Mouse (Mus musculus) limb, embryonic 15.5 days (tissue): Measurements from ENCODE around the gene Dnajb12. TPM values are rescaled to one million over a fixed set of nuclear protein-coding genes. Genes with fewer than 3 reads are reported as not detected.

ENCODE experiments used
- ATAC-seq: fragments of 200-750 bp; cut with Nextera tagmentation; 2 replicates; pipeline ENCODE4 v1.8.0; 2017; ENCODE audit warnings: low read depth, moderate TSS enrichment; ENCODE audit not compliant: insufficient number of reproducible peaks, low FRiP score, low TSS enrichment
- H3K27ac ChIP-seq: fragments of 300-500 bp; sonication (generic); 2 replicates; pipeline ENCODE4 v1.5.1; 2015; ENCODE audit warnings: moderate library complexity, mild to moderate bottlenecking, inconsistent platforms
- H3K27me3 ChIP-seq: fragments of 300-500 bp; sonication (generic); 2 replicates; pipeline ENCODE4 v1.6.1; 2015; ENCODE audit warnings: inconsistent platforms
- H3K36me3 ChIP-seq: fragments of 300-500 bp; sonication (generic); 2 replicates; pipeline ENCODE4 v1.6.1; 2015; ENCODE audit warnings: inconsistent platforms
- H3K4me1 ChIP-seq: fragments of 300-500 bp; sonication (generic); 2 replicates; pipeline ENCODE4 v1.6.1; 2015; ENCODE audit warnings: inconsistent platforms
- H3K4me2 ChIP-seq: fragments of 300-500 bp; sonication (generic); 2 replicates; pipeline ENCODE4 v1.6.1; 2015; ENCODE audit warnings: mild to moderate bottlenecking, inconsistent platforms
- H3K4me3 ChIP-seq: fragments of 300-500 bp; sonication (generic); 2 replicates; pipeline ENCODE4 v1.5.1; 2015; ENCODE audit warnings: mild to moderate bottlenecking, inconsistent platforms
- H3K9ac ChIP-seq: fragments of 300-500 bp; sonication (generic); 2 replicates; pipeline ENCODE4 v1.6.1; 2015; ENCODE audit warnings: inconsistent platforms
- H3K9me3 ChIP-seq: fragments of 300-500 bp; sonication (generic); 2 replicates; pipeline ENCODE4 v1.6.1; 2016; ENCODE audit warnings: inconsistent platforms
- WGBS: fragments of 180-500 bp; shearing (Covaris S2); methylation state at CpG from one replicate; pipeline ENCODE4 v1.1.7; 2015; 5-methylcytosine and 5-hydroxymethylcytosine counted together
- polyA plus RNA-seq: library from polyadenylated mRNA; unstranded; fragments of >200 nt; fragmentation: Nextera tagmentation; extraction: Ambion mirVana; gene quantifications from 2 replicates; pipeline ENCODE4 v1.2.1, GENCODE M21; 2015

The Dnajb12 gene
- polyA plus RNA-seq, 1 experiment from 2014 or later = 19.5 TPM

DNA sequence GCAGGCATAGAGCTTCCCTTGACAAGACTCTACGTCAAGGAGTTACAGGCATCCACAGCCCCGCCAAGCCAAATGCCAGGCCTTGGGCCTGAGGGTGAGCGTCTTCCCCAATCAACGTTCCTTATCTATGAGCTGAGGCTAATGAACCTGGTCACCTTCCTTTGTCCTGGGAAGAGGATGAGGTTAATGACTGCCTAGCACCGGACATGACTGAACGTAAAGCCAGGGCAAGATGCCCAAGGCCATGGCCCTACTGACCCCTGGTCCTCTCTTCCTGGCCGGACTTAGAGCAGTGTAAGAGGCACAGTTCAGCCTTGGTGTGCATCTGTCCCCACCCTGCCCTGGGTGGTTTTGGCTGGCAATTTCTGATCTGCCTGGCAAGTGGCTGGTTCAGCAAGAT is 49.8 kb downstream of the Dnajb12 start:
- Histone ChIP-seq H3K9me3 (no peaks in the 10 kb centered on the region), H3K4me3 (no peak overlapping the region), H3K27me3 (no peaks in the 10 kb centered on the region), H3K4me1 (peaks cover 10% of the 10 kb centered on the region), H3K36me3 (no peaks in the 10 kb centered on the region), H3K9ac (no peak overlapping the region), H3K4me2 (no peak overlapping the region), H3K27ac (no peak overlapping the region)
- no peak for ATAC-seq
- WGBS = 84% methylated on average over 7 of the region's 7 CpGs

DNA sequence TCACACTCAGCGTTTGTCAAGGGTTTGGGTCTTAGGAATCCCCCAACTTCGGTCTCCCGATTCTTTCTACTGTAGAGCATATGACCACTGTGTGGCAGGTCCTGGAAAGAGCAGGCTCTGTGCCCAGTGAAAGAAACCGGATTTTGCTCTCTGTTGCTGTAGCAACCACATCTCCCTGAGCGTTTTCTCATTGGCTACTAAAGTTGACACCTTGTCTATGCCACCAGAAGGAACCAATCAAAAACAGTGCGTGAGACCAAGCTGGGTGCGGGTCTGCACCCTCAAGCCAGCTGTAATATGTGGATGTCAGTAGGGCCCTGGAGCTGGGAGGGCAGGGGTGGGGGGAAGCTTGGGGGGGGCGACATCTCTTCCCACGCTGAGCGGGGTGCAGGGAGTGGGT is 51.6 kb downstream of the Dnajb12 start:
- H3K27ac ChIP-seq = peak overlapping the region; percentile 50; the same call in 1 of the 2 replicates
- no peaks in the 10 kb centered on the region for H3K36me3 ChIP-seq
- peaks cover 7% of the 10 kb centered on the region; the same call in 1 of the 2 replicates for H3K4me1 ChIP-seq
- 25% methylated on average over 10 of the region's 10 CpGs for WGBS
- no peak overlapping the region for H3K9ac ChIP-seq
- H3K4me2 ChIP-seq = 0 out of 2 replicates have a peak overlapping the region, but pooled peaks have one; percentile 19
- peak; percentile 72 for ATAC-seq
- no peak overlapping the region for H3K4me3 ChIP-seq
- no peaks in the 10 kb centered on the region for H3K27me3 ChIP-seq
- H3K9me3 ChIP-seq = no peaks in the 10 kb centered on the region

DNA sequence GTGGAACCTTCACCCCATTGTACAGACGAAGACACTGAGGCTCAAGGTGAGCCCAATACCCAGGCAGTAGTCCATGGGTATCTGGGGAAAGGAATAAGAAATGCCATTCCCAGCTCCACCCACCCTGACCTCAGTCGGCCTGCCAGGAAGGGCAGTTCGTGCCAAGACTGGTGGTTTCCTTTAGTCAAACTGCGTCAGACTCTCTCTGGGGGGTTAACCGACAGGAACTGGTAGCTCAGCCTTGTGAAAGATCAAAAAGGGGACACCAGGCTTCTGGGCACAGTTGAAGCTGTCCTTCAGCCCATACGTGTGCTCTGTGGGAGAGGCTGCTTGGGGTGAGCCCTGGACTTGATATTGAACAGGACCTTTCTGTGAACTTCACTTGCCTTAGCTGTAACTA is 53.2 kb downstream of the Dnajb12 start:
- Histone ChIP-seq H3K9ac (no peak overlapping the region), H3K9me3 (no peaks in the 10 kb centered on the region), H3K27me3 (no peaks in the 10 kb centered on the region), H3K36me3 (no peaks in the 10 kb centered on the region), H3K27ac (no peak overlapping the region), H3K4me3 (no peak overlapping the region), H3K4me2 (no peak overlapping the region), H3K4me1 (peaks cover 7% of the 10 kb centered on the region; the same call in 1 of the 2 replicates)
- 63% methylated on average over 6 of the region's 6 CpGs for WGBS
- ATAC-seq = no peak

DNA sequence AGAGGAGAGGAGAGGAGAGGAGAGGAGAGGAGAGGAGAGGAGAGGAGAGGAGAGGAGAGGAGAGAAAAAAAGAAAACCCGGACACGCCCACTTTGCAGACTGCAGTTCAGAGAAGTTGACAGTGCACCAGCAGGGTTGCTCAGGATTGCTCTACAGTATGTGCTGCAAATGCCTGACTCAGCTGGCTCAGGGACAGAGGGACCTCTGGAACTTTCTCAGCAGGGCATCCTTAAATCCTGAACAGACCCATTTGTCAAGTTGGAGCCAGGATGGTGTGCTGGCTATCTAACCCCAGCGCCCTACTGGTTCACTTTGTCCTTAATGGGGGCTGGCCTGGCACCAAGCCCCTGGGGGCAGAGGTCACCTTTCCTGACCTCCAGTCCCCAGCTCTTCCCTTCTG is 54.7 kb downstream of the Dnajb12 start:
- Histone ChIP-seq H3K36me3 (no peaks in the 10 kb centered on the region), H3K9me3 (no peaks in the 10 kb centered on the region), H3K4me1 (peaks cover 7% of the 10 kb centered on the region; the same call in 1 of the 2 replicates), H3K4me2 (no peak overlapping the region), H3K9ac (no peak overlapping the region), H3K4me3 (no peak overlapping the region), H3K27me3 (no peaks in the 10 kb centered on the region), H3K27ac (no peak overlapping the region)
- no peak for ATAC-seq
- 46% methylated on average over 3 of the region's 3 CpGs for WGBS

DNA sequence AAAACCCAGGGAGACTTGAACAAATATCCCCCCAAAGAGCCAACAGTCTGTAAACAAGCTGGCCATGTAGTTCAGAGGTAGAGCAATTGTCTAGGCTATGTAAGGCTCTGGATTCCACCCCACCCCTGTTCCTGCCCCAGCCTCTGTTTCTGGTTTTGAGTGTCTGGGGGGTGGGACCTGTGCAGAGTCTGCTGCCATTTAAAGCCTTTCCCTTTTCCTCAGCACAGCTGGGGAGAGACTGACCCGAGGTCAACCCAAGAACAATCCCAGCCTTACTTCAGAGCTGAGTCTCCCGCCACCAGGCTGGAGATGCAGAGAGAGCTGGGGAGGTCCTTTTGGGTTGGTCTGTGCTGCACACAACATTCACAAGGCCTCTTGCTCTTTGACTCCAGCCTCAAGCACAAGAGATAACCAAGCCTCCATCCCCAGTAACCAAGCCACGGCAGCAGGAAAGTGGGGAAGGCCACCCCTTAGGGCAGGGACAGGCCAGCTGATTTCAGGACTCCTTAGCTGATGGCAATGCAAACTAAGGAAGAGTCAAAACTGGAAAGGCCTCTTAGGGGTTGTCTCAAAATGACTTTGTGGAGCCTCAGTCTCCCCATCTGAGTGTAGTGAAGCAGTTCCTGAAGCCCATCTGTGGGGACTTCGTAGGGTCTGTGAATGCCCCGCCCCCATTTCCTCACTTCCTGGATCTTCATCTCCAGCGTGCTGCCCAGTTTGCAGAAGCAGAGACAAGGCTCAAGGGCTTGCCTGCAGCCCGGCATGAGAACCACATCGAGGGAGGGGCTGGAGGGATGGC is 56.9 kb downstream of the Dnajb12 start:
- ATAC-seq = no peak
- Histone ChIP-seq H3K4me2 (no peak overlapping the region), H3K9ac (no peak overlapping the region), H3K4me1 (no peaks in the 10 kb centered on the region), H3K36me3 (no peaks in the 10 kb centered on the region), H3K27ac (peak overlapping the region; percentile 33; the same call in 1 of the 2 replicates), H3K27me3 (no peaks in the 10 kb centered on the region), H3K4me3 (no peak overlapping the region), H3K9me3 (no peaks in the 10 kb centered on the region)
- WGBS = 36% methylated on average over 8 of the region's 8 CpGs

DNA sequence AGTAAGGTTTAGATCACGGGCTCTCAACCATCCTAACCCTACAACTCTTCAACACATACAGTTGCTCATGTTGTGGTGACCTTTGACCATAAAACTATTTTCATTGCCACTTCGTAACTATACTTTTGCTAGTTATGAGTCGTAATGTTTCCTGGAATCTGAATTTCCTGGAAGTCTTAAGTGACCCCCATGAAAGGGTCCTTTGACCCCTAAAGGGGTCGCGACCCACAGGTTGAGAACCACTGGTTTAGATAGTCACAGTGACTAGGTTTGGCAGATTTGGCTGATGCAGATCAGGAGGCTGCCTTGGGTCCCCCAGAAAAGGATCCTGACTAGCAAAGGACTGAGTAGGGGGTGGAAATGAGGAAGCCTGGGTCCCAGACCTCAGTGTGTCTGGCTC is 59.3 kb downstream of the Dnajb12 start:
- H3K4me1 ChIP-seq = peaks cover 16% of the 10 kb centered on the region
- no peaks in the 10 kb centered on the region for H3K9me3 ChIP-seq
- no peaks in the 10 kb centered on the region for H3K27me3 ChIP-seq
- H3K4me3 ChIP-seq = no peak overlapping the region
- no peaks in the 10 kb centered on the region for H3K36me3 ChIP-seq
- H3K4me2 ChIP-seq = no peak overlapping the region
- H3K27ac ChIP-seq = no peak overlapping the region
- WGBS = 79% methylated on average over 5 of the region's 5 CpGs
- no peak for ATAC-seq
- H3K9ac ChIP-seq = no peak overlapping the region

DNA sequence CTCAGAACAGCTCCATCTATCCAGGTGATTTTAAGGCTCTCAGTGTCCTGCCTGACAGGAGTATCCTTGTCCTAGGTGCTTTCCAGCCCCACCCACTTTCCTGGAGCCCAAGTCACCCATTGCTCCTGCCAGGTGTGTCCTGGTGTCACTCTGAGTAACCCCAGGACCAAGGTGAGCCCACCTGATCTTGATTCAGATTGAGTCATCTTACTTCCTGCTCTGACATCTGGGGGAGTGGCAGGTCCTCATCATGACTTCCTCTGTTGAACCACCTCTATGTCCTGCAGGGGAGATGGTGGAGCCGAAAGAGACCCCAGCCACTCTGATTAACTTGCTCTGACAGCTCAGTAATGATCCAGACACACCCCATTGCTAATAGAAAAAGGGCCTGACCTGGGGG is 59.7 kb downstream of the Dnajb12 start:
- Histone ChIP-seq H3K4me2 (no peak overlapping the region), H3K27ac (no peak overlapping the region), H3K27me3 (no peaks in the 10 kb centered on the region), H3K4me1 (peaks cover 18% of the 10 kb centered on the region), H3K4me3 (no peak overlapping the region), H3K9ac (no peak overlapping the region), H3K9me3 (no peaks in the 10 kb centered on the region), H3K36me3 (no peaks in the 10 kb centered on the region)
- ATAC-seq = no peak
- 64% methylated on average over 1 of the region's 1 CpGs for WGBS

DNA sequence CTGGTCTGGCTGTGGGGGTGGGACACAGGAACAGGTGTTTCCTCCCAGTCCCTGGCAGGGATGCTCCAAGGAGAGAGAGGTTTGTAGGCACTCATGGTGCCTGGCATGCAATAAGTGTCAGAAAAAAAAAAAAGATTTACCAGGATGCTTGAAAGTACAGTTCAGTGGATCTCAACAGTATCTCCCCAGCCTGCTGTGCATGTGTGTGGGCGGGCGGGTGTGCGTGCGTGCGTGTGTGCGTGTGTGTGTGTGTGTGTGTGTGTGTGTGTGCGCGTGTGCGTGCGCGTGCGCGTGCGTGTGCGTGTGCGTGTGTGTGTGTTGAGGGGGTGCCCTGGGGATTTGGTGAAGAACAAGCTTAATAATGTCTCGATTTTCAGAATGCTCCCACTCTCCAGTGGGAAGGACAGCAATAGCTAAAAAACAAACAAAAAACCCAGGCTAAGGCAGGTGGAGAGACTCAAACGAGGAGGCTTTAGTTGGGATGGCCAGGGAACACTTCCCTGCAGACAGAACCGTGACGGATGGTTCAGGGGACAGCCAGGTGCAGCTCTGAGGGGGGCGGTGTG is 63.0 kb downstream of the Dnajb12 start:
- WGBS = 40% methylated on average over 21 of the region's 21 CpGs

DNA sequence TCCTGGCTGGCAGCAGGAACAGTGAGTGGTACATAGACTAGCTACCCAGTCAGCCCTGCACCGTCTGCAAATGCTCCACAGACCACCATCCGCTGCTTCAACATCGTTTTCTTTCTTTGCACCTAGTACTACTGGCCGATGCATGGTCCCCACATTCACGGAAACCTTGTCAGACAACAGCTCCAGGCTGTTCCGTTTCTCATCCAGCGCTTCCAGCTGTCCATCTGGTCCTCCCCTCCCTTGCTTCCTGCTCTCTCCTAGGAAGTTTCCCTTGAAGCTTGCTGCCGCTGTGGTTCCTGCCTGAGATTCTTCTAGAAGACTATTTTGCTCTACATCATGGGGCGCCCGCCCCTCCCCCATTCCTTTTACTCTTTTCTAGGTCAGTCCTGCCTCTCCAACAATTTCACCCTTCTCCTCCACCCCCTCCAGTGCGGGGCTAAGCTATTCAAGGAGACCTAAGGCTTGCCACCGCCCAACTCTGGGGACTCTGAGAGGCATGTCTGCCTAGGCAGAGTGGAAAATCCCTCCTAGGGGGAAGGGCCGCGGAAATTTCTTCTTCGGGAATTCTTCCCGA is 63.6 kb downstream of the Dnajb12 start:
- Histone ChIP-seq H3K27ac (peak overlapping the region; percentile 71), H3K9ac (0 out of 2 replicates have a peak overlapping the region, but pooled peaks have one; percentile 2), H3K4me1 (peaks cover 20% of the 10 kb centered on the region), H3K27me3 (no peaks in the 10 kb centered on the region), H3K9me3 (no peaks in the 10 kb centered on the region), H3K36me3 (no peaks in the 10 kb centered on the region), H3K4me3 (peak overlapping the region; percentile 27), H3K4me2 (peak overlapping the region; percentile 47)
- no peak for ATAC-seq
- WGBS = under 1% methylated on average over 16 of the region's 16 CpGs

More for the DNA sequence above, 63.0 kb downstream of the Dnajb12 start:
- Histone ChIP-seq H3K27ac (peak overlapping the region; percentile 71), H3K36me3 (no peaks in the 10 kb centered on the region), H3K4me3 (peak overlapping the region; percentile 27), H3K4me1 (peaks cover 18% of the 10 kb centered on the region), H3K9me3 (no peaks in the 10 kb centered on the region), H3K9ac (0 out of 2 replicates have a peak overlapping the region, but pooled peaks have one; percentile 2), H3K4me2 (peak overlapping the region; percentile 47), H3K27me3 (no peaks in the 10 kb centered on the region)
- ATAC-seq = peak; percentile 38; the same call in 1 of the 2 replicates

DNA sequence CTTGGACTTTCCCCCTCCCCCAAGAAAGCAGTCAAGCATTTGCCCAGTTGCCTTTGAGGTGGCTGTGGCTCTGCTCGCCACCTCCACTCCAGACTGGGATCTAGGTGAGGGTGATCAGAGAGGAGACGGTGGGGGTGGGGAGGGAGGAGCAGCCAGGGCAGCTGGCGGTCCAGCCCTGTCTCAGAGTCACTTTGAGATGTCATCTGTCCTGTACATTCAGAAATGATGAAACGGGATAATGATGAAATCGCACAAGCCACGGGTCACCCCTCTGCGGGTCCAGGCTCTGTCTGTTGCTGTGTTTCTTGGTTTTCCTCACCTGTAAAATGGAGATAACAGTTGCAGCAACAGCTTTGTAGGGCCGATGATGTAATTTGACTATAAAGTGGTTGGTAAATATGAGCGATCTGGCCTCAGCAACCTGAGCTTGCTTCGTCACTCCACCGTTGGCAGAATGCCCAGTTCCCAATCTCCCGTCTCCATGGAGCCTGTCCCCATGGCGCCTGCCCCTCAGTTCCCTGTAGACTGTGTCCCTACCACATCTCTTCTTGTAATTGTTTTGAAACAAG is 64.1 kb downstream of the Dnajb12 start:
- no peak overlapping the region for H3K9ac ChIP-seq
- H3K4me1 ChIP-seq = peaks cover 25% of the 10 kb centered on the region
- H3K9me3 ChIP-seq = no peaks in the 10 kb centered on the region
- H3K4me3 ChIP-seq = peak overlapping the region; percentile 27
- no peaks in the 10 kb centered on the region for H3K27me3 ChIP-seq
- no peak for ATAC-seq
- peak overlapping the region; percentile 47 for H3K4me2 ChIP-seq
- peak overlapping the region; percentile 71 for H3K27ac ChIP-seq
- H3K36me3 ChIP-seq = no peaks in the 10 kb centered on the region
- WGBS = 27% methylated on average over 13 of the region's 13 CpGs

DNA sequence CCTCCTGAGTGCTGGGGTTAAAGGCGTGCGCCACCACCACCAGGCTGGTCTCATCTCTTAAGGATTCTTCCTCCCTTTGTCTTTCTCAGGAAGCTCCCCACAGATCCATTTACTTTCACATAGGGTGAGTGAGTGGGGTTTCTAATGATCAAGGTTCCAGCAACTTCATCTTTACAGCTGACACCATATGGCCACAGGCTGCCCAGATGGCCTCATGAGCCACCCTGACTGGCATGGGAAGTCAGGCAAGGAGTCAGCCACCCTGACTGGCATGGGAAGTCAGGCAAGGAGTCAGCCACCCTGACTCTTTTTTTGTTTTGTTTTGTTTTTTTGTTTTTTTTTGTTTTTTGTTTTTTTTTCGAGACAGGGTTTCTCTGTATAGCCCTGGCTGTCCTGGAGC is 66.1 kb downstream of the Dnajb12 start:
- WGBS = 89% methylated on average over 3 of the region's 3 CpGs
- Histone ChIP-seq H3K4me3 (no peak overlapping the region), H3K9me3 (no peaks in the 10 kb centered on the region), H3K4me1 (peaks cover 44% of the 10 kb centered on the region), H3K9ac (no peak overlapping the region), H3K36me3 (no peaks in the 10 kb centered on the region), H3K4me2 (no peak overlapping the region), H3K27ac (no peak overlapping the region), H3K27me3 (no peaks in the 10 kb centered on the region)
- no peak for ATAC-seq

DNA sequence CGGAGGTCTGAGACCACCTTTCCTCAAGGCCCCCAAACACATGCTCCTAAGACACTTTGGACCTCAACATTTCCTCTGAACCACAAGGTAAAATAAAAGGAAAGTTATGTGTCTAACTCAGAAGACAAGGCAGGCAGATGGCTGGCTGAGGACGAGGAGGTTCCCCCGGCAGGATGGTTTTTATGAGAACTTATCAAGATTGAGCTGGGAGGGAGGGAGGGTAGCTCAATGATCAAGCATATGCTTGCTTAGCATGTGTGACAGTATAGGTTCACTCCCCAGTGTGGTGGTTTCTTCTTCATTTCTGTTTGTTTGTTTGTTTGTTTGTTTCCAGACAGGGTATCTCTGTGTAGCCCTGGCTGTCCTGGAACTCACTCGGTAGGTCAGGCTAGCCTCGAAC is 67.0 kb downstream of the Dnajb12 start:
- WGBS = 73% methylated on average over 5 of the region's 5 CpGs
- Histone ChIP-seq H3K27ac (no peak overlapping the region), H3K36me3 (no peaks in the 10 kb centered on the region), H3K4me2 (no peak overlapping the region), H3K4me1 (peaks cover 45% of the 10 kb centered on the region), H3K9ac (no peak overlapping the region), H3K9me3 (no peaks in the 10 kb centered on the region), H3K27me3 (no peaks in the 10 kb centered on the region), H3K4me3 (no peak overlapping the region)
- ATAC-seq = no peak
